Mouse (Mus musculus): ENCODE results near the gene Gpcpd1. TPM values are rescaled to one million over a fixed set of nuclear protein-coding genes. Genes with fewer than 3 reads are reported as not detected.

Gpcpd1 gene
- polyA plus RNA-seq, 1 experiment from 2014 or later, result 70.6 TPM

GRCm38 (mm10) chr2:132578059-132578458 lies 9.5 kb downstream of the Gpcpd1 start:
- H3K27ac ChIP-seq (ENCODE audit: low read length), result peak overlapping the region; percentile 99
- no peaks in the 10 kb centered on the region; the same call in 1 of the 2 replicates for H3K36me3 ChIP-seq (ENCODE audit: control insufficient read depth, insufficient read depth)
- H3K9ac ChIP-seq (ENCODE audit: low read depth, low read length), result peak overlapping the region; percentile 97
- H3K4me3 ChIP-seq (ENCODE audit: low read depth, low read length), result peak overlapping the region; percentile 74
- ATAC-seq (ENCODE audit: low read depth), result peak; percentile 95
- peaks cover 12% of the 10 kb centered on the region for H3K4me1 ChIP-seq (ENCODE audit: control insufficient read depth, low read depth, low read length)
- H3K27me3 ChIP-seq (ENCODE audit: control insufficient read depth, insufficient read depth, low read depth, low read length), result no peaks in the 10 kb centered on the region
- WGBS (ENCODE audit: insufficient replicate concordance), result under 1% methylated on average over 35 of the region's 38 CpGs
- peak overlapping the region; percentile 59 for H3K4me2 ChIP-seq (ENCODE audit: low read depth, low read length)
- no peaks in the 10 kb centered on the region for H3K9me3 ChIP-seq (replicated peaks; ENCODE audit: control insufficient read depth, low read length)

- Histone ChIP-seq H3K9me3 (replicated peaks; ENCODE audit: control insufficient read depth, low read length) (no peaks in the 10 kb centered on the region), H3K36me3 (ENCODE audit: control insufficient read depth, insufficient read depth) (no peaks in the 10 kb centered on the region; the same call in 1 of the 2 replicates), H3K4me2 (ENCODE audit: low read depth, low read length) (peak overlapping the region; percentile 59), H3K4me1 (ENCODE audit: control insufficient read depth, low read depth, low read length) (peaks cover 15% of the 10 kb centered on the region), H3K27me3 (ENCODE audit: control insufficient read depth, insufficient read depth, low read depth, low read length) (no peaks in the 10 kb centered on the region), H3K4me3 (ENCODE audit: low read depth, low read length) (peak overlapping the region; percentile 74), H3K27ac (ENCODE audit: low read length) (peak overlapping the region; percentile 99), H3K9ac (ENCODE audit: low read depth, low read length) (peak overlapping the region; percentile 97)
- peak; percentile 43 for ATAC-seq (ENCODE audit: low read depth)
- under 1% methylated on average over 41 of the region's 41 CpGs for WGBS (ENCODE audit: insufficient replicate concordance)
These were observed 10.0 kb downstream of the Gpcpd1 start for GRCm38 (mm10) chr2:132577431-132577981.

- Histone ChIP-seq H3K4me2 (ENCODE audit: low read depth, low read length) (peak overlapping the region; percentile 59), H3K36me3 (ENCODE audit: control insufficient read depth, insufficient read depth) (peaks cover 3% of the 10 kb centered on the region), H3K27me3 (ENCODE audit: control insufficient read depth, insufficient read depth, low read depth, low read length) (no peaks in the 10 kb centered on the region), H3K4me3 (ENCODE audit: low read depth, low read length) (peak overlapping the region; percentile 74), H3K27ac (ENCODE audit: low read length) (peak overlapping the region; percentile 91), H3K4me1 (ENCODE audit: control insufficient read depth, low read depth, low read length) (peaks cover 20% of the 10 kb centered on the region), H3K9ac (ENCODE audit: low read depth, low read length) (peak overlapping the region; percentile 97), H3K9me3 (replicated peaks; ENCODE audit: control insufficient read depth, low read length) (no peaks in the 10 kb centered on the region)
- 25% methylated on average over 3 of the region's 3 CpGs for WGBS (ENCODE audit: insufficient replicate concordance)
- no peak for ATAC-seq (ENCODE audit: low read depth)
These were observed 10.9 kb downstream of the Gpcpd1 start for GRCm38 (mm10) chr2:132576522-132577135.

GRCm38 (mm10) chr2:132575759-132576439 lies 11.6 kb downstream of the Gpcpd1 start:
- Histone ChIP-seq H3K4me1 (ENCODE audit: control insufficient read depth, low read depth, low read length) (peaks cover 20% of the 10 kb centered on the region), H3K9ac (ENCODE audit: low read depth, low read length) (peak overlapping the region; percentile 97), H3K27me3 (ENCODE audit: control insufficient read depth, insufficient read depth, low read depth, low read length) (no peaks in the 10 kb centered on the region), H3K36me3 (ENCODE audit: control insufficient read depth, insufficient read depth) (peaks cover 8% of the 10 kb centered on the region), H3K9me3 (replicated peaks; ENCODE audit: control insufficient read depth, low read length) (no peaks in the 10 kb centered on the region), H3K27ac (ENCODE audit: low read length) (peak overlapping the region; percentile 91), H3K4me2 (ENCODE audit: low read depth, low read length) (peak overlapping the region; percentile 59), H3K4me3 (ENCODE audit: low read depth, low read length) (peak overlapping the region; percentile 74)
- WGBS (ENCODE audit: insufficient replicate concordance), result 49% methylated on average over 11 of the region's 11 CpGs
- ATAC-seq (ENCODE audit: low read depth), result no peak

GRCm38 (mm10) chr2:132575256-132575655 lies 12.3 kb downstream of the Gpcpd1 start:
- no peak for ATAC-seq (ENCODE audit: low read depth)
- Histone ChIP-seq H3K4me1 (ENCODE audit: control insufficient read depth, low read depth, low read length) (peaks cover 20% of the 10 kb centered on the region), H3K27ac (ENCODE audit: low read length) (peak overlapping the region; percentile 91), H3K4me2 (ENCODE audit: low read depth, low read length) (peak overlapping the region; percentile 59), H3K9me3 (replicated peaks; ENCODE audit: control insufficient read depth, low read length) (no peaks in the 10 kb centered on the region), H3K4me3 (ENCODE audit: low read depth, low read length) (peak overlapping the region; percentile 74), H3K27me3 (ENCODE audit: control insufficient read depth, insufficient read depth, low read depth, low read length) (no peaks in the 10 kb centered on the region), H3K9ac (ENCODE audit: low read depth, low read length) (peak overlapping the region; percentile 97), H3K36me3 (ENCODE audit: control insufficient read depth, insufficient read depth) (peaks cover 12% of the 10 kb centered on the region)
- 47% methylated on average over 3 of the region's 3 CpGs for WGBS (ENCODE audit: insufficient replicate concordance)

- Histone ChIP-seq H3K4me2 (ENCODE audit: low read depth, low read length) (peak overlapping the region; percentile 54), H3K4me3 (ENCODE audit: low read depth, low read length) (peak overlapping the region; percentile 37), H3K9me3 (replicated peaks; ENCODE audit: control insufficient read depth, low read length) (no peaks in the 10 kb centered on the region), H3K4me1 (ENCODE audit: control insufficient read depth, low read depth, low read length) (peaks cover 17% of the 10 kb centered on the region), H3K36me3 (ENCODE audit: control insufficient read depth, insufficient read depth) (peaks cover 24% of the 10 kb centered on the region), H3K9ac (ENCODE audit: low read depth, low read length) (peak overlapping the region; percentile 58), H3K27me3 (ENCODE audit: control insufficient read depth, insufficient read depth, low read depth, low read length) (no peaks in the 10 kb centered on the region), H3K27ac (ENCODE audit: low read length) (peak overlapping the region; percentile 69)
- WGBS (ENCODE audit: insufficient replicate concordance), result 29% methylated on average over 2 of the region's 2 CpGs
- ATAC-seq (ENCODE audit: low read depth), result peak; percentile 40
These were observed 14.2 kb downstream of the Gpcpd1 start for GRCm38 (mm10) chr2:132573280-132573679.

GRCm38 (mm10) chr2:132572651-132573050 lies 14.9 kb downstream of the Gpcpd1 start:
- H3K4me3 ChIP-seq (ENCODE audit: low read depth, low read length), result peak overlapping the region; percentile 34
- H3K27ac ChIP-seq (ENCODE audit: low read length), result peak overlapping the region; percentile 71
- H3K9ac ChIP-seq (ENCODE audit: low read depth, low read length), result peak overlapping the region; percentile 3
- peaks cover 16% of the 10 kb centered on the region for H3K4me1 ChIP-seq (ENCODE audit: control insufficient read depth, low read depth, low read length)
- peak overlapping the region; percentile 39 for H3K4me2 ChIP-seq (ENCODE audit: low read depth, low read length)
- peaks cover 29% of the 10 kb centered on the region for H3K36me3 ChIP-seq (ENCODE audit: control insufficient read depth, insufficient read depth)
- H3K27me3 ChIP-seq (ENCODE audit: control insufficient read depth, insufficient read depth, low read depth, low read length), result no peaks in the 10 kb centered on the region
- H3K9me3 ChIP-seq (replicated peaks; ENCODE audit: control insufficient read depth, low read length), result no peaks in the 10 kb centered on the region
- 94% methylated on average over 3 of the region's 3 CpGs for WGBS (ENCODE audit: insufficient replicate concordance)
- no peak for ATAC-seq (ENCODE audit: low read depth)

- no peak overlapping the region for H3K4me2 ChIP-seq (ENCODE audit: low read depth, low read length)
- H3K36me3 ChIP-seq (ENCODE audit: control insufficient read depth, insufficient read depth), result peaks cover 42% of the 10 kb centered on the region
- no peaks in the 10 kb centered on the region for H3K27me3 ChIP-seq (ENCODE audit: control insufficient read depth, insufficient read depth, low read depth, low read length)
- H3K9ac ChIP-seq (ENCODE audit: low read depth, low read length), result no peak overlapping the region
- peaks cover 16% of the 10 kb centered on the region for H3K4me1 ChIP-seq (ENCODE audit: control insufficient read depth, low read depth, low read length)
- 88% methylated on average over 2 of the region's 2 CpGs for WGBS (ENCODE audit: insufficient replicate concordance)
- H3K9me3 ChIP-seq (replicated peaks; ENCODE audit: control insufficient read depth, low read length), result no peaks in the 10 kb centered on the region
- no peak for ATAC-seq (ENCODE audit: low read depth)
- no peak overlapping the region for H3K27ac ChIP-seq (ENCODE audit: low read length)
- no peak overlapping the region for H3K4me3 ChIP-seq (ENCODE audit: low read depth, low read length)
These were observed 16.2 kb downstream of the Gpcpd1 start for GRCm38 (mm10) chr2:132571301-132571700.

- ATAC-seq (ENCODE audit: low read depth), result no peak
- no peaks in the 10 kb centered on the region for H3K27me3 ChIP-seq (ENCODE audit: control insufficient read depth, insufficient read depth, low read depth, low read length)
- no peak overlapping the region for H3K4me2 ChIP-seq (ENCODE audit: low read depth, low read length)
- H3K9ac ChIP-seq (ENCODE audit: low read depth, low read length), result no peak overlapping the region
- no peak overlapping the region for H3K4me3 ChIP-seq (ENCODE audit: low read depth, low read length)
- no peak overlapping the region for H3K27ac ChIP-seq (ENCODE audit: low read length)
- H3K36me3 ChIP-seq (ENCODE audit: control insufficient read depth, insufficient read depth), result peaks cover 46% of the 10 kb centered on the region
- H3K9me3 ChIP-seq (replicated peaks; ENCODE audit: control insufficient read depth, low read length), result no peaks in the 10 kb centered on the region
- peaks cover 15% of the 10 kb centered on the region for H3K4me1 ChIP-seq (ENCODE audit: control insufficient read depth, low read depth, low read length)
These were observed 16.7 kb downstream of the Gpcpd1 start for GRCm38 (mm10) chr2:132570869-132571268.
